Mouse (Mus musculus): ENCODE results near the gene Btbd19. TPM values are rescaled to one million over a fixed set of nuclear protein-coding genes. Genes with fewer than 3 reads are reported as not detected.

Gene Btbd19
- polyA plus RNA-seq, 1 experiment, result 23.7 TPM

DNA sequence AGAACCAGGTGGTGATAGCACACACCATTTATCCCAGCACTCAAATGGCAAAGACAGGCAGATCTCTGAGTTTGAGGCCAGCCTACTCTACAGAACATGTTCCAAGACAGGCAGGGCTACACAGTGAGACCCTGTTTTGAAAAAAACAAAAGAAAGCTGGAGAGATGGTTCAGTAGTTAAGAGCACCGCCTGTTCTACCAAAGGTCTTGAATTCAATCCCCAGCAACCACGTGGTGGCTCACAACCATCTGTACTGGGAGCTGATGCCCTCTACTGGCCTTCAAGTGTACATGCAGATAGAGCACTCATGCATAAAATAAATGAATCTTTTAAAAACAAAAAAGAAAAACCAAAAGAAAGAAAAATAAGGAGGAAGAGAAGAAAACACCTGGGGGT is 13.7 kb upstream of the Btbd19 start:
- TF ChIP-seq USF1 (IDR thresholded peaks at IDR 0.05; ENCODE audit: low read depth) (peak; percentile 94), CTCF (IDR thresholded peaks at IDR 0.05; ENCODE audit: control insufficient read depth, insufficient read depth, insufficient read length) (peak; percentile 20), MYOG (IDR thresholded peaks at IDR 0.05; ENCODE audit: control insufficient read depth, extremely low read depth, insufficient read length) (no peak), FOSL1 (IDR thresholded peaks at IDR 0.05; ENCODE audit: insufficient read depth, low read length, poor library complexity, severe bottlenecking) (no peak), CEBPB (IDR thresholded peaks at IDR 0.05; ENCODE audit: low read depth) (no peak), MAX (IDR thresholded peaks at IDR 0.05) (peak; percentile 97), MYOD1 (IDR thresholded peaks at IDR 0.05; ENCODE audit: control insufficient read depth, insufficient read length, low read depth) (no peak)
- Histone ChIP-seq H3K27me3 (ENCODE audit: control insufficient read depth, insufficient read depth, insufficient read length) (no peaks in the 10 kb centered on the region), H3K4me3 (ENCODE audit: insufficient read depth, poor library complexity, severe bottlenecking) (no peak overlapping the region), H3ac (ENCODE audit: control insufficient read depth, insufficient read length, low read depth) (no peak overlapping the region), H3K36me3 (ENCODE audit: control insufficient read depth, insufficient read depth) (no peaks in the 10 kb centered on the region), H3K79me3 (ENCODE audit: low read depth) (no peaks in the 10 kb centered on the region), H3K79me2 (ENCODE audit: control insufficient read depth, insufficient read depth) (no peaks in the 10 kb centered on the region)

- no peak overlapping the region for H3ac ChIP-seq (ENCODE audit: control insufficient read depth, insufficient read length, low read depth)
- TF ChIP-seq MAX (IDR thresholded peaks at IDR 0.05) (no peak), CEBPB (IDR thresholded peaks at IDR 0.05; ENCODE audit: low read depth) (no peak), MYOG (IDR thresholded peaks at IDR 0.05; ENCODE audit: control insufficient read depth, extremely low read depth, insufficient read length) (no peak), USF1 (IDR thresholded peaks at IDR 0.05; ENCODE audit: low read depth) (no peak), CTCF (IDR thresholded peaks at IDR 0.05; ENCODE audit: control insufficient read depth, insufficient read depth, insufficient read length) (no peak), MYOD1 (IDR thresholded peaks at IDR 0.05; ENCODE audit: control insufficient read depth, insufficient read length, low read depth) (no peak), FOSL1 (IDR thresholded peaks at IDR 0.05; ENCODE audit: insufficient read depth, low read length, poor library complexity, severe bottlenecking) (no peak)
- no peaks in the 10 kb centered on the region for H3K27me3 ChIP-seq (ENCODE audit: control insufficient read depth, insufficient read depth, insufficient read length)
- H3K4me3 ChIP-seq (ENCODE audit: insufficient read depth, poor library complexity, severe bottlenecking), result no peak overlapping the region
- peaks cover 2% of the 10 kb centered on the region for H3K79me2 ChIP-seq (ENCODE audit: control insufficient read depth, insufficient read depth)
- H3K36me3 ChIP-seq (ENCODE audit: control insufficient read depth, insufficient read depth), result no peaks in the 10 kb centered on the region
- H3K79me3 ChIP-seq (ENCODE audit: low read depth), result no peaks in the 10 kb centered on the region
Observed at GRCm38 (mm10) chr4:117138295-117139216, 13.0 kb upstream of the Btbd19 start.

DNA sequence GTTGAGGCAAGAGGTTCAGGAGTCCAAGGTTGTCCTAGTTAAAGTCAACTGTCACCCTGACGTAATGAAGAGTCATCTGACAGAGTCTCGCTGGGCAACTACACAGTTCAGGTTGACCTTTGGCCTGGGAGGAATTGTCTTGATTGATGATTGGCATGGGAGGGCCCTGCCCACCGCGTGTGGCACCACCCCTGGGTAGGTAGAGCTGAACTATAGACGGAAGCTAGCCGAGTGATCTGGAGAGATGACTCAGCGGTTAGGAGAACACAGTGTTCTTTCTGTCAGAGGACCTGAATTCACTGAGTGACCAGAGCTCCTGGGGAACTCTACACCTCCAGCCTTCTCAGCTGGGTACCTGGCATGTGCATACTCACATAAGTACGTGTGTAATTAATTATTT is 10.5 kb upstream of the Btbd19 start:
- Histone ChIP-seq H3K27me3 (ENCODE audit: control insufficient read depth, insufficient read depth, insufficient read length) (no peaks in the 10 kb centered on the region), H3K36me3 (ENCODE audit: control insufficient read depth, insufficient read depth) (peaks cover 5% of the 10 kb centered on the region), H3K79me2 (ENCODE audit: control insufficient read depth, insufficient read depth) (peaks cover 25% of the 10 kb centered on the region), H3ac (ENCODE audit: control insufficient read depth, insufficient read length, low read depth) (no peak overlapping the region), H3K4me3 (ENCODE audit: insufficient read depth, poor library complexity, severe bottlenecking) (no peak overlapping the region), H3K79me3 (ENCODE audit: low read depth) (peaks cover 11% of the 10 kb centered on the region)
- TF ChIP-seq CTCF (IDR thresholded peaks at IDR 0.05; ENCODE audit: control insufficient read depth, insufficient read depth, insufficient read length), result no peak

- H3K27me3 ChIP-seq (ENCODE audit: control insufficient read depth, insufficient read depth, insufficient read length), result no peaks in the 10 kb centered on the region
- peaks cover 17% of the 10 kb centered on the region for H3K36me3 ChIP-seq (ENCODE audit: control insufficient read depth, insufficient read depth)
- no peak overlapping the region for H3ac ChIP-seq (ENCODE audit: control insufficient read depth, insufficient read length, low read depth)
- no peak for TF ChIP-seq CTCF (IDR thresholded peaks at IDR 0.05; ENCODE audit: control insufficient read depth, insufficient read depth, insufficient read length)
- no peak for TF ChIP-seq MYOD1 (IDR thresholded peaks at IDR 0.05; ENCODE audit: control insufficient read depth, insufficient read length, low read depth)
- no peak for TF ChIP-seq FOSL1 (IDR thresholded peaks at IDR 0.05; ENCODE audit: insufficient read depth, low read length, poor library complexity, severe bottlenecking)
- no peak for TF ChIP-seq CEBPB (IDR thresholded peaks at IDR 0.05; ENCODE audit: low read depth)
- TF ChIP-seq USF1 (IDR thresholded peaks at IDR 0.05; ENCODE audit: low read depth), result no peak
- TF ChIP-seq MYOG (IDR thresholded peaks at IDR 0.05; ENCODE audit: control insufficient read depth, extremely low read depth, insufficient read length), result no peak
- no peak for TF ChIP-seq MAX (IDR thresholded peaks at IDR 0.05)
- H3K79me2 ChIP-seq (ENCODE audit: control insufficient read depth, insufficient read depth), result peaks cover 25% of the 10 kb centered on the region
- peaks cover 13% of the 10 kb centered on the region for H3K79me3 ChIP-seq (ENCODE audit: low read depth)
- no peak overlapping the region for H3K4me3 ChIP-seq (ENCODE audit: insufficient read depth, poor library complexity, severe bottlenecking)
Observed at GRCm38 (mm10) chr4:117134601-117134995, 9.1 kb upstream of the Btbd19 start.

GRCm38 (mm10) chr4:117133817-117134600 is 8.5 kb upstream of the Btbd19 start, which contains the start of gene Plk3:
TSS of gene Plk3 (minus strand) at chr4:117133963.
- H3K4me3 ChIP-seq (ENCODE audit: insufficient read depth, poor library complexity, severe bottlenecking), result peak within 1 kb of the TSS; percentile 75
- peaks cover 19% of the 10 kb centered on the region for H3K36me3 ChIP-seq (ENCODE audit: control insufficient read depth, insufficient read depth)
- peaks cover 13% of the 10 kb centered on the region for H3K79me3 ChIP-seq (ENCODE audit: low read depth)
- H3ac ChIP-seq (ENCODE audit: control insufficient read depth, insufficient read length, low read depth), result peak within 1 kb of the TSS; percentile 97
- TF ChIP-seq MAX (IDR thresholded peaks at IDR 0.05) (peak; percentile 40), FOSL1 (IDR thresholded peaks at IDR 0.05; ENCODE audit: insufficient read depth, low read length, poor library complexity, severe bottlenecking) (no peak), MYOG (IDR thresholded peaks at IDR 0.05; ENCODE audit: control insufficient read depth, extremely low read depth, insufficient read length) (no peak), MYOD1 (IDR thresholded peaks at IDR 0.05; ENCODE audit: control insufficient read depth, insufficient read length, low read depth) (no peak), CEBPB (IDR thresholded peaks at IDR 0.05; ENCODE audit: low read depth) (peak; percentile 77)
- H3K79me2 ChIP-seq (ENCODE audit: control insufficient read depth, insufficient read depth), result peaks cover 25% of the 10 kb centered on the region
- no peaks in the 10 kb centered on the region for H3K27me3 ChIP-seq (ENCODE audit: control insufficient read depth, insufficient read depth, insufficient read length)

All from C2C12 (cell line).